Mouse (Mus musculus) erythroblast, adult 5-6 weeks (primary cell): ENCODE results near the gene Asb16. TPM values are rescaled to one million over a fixed set of nuclear protein-coding genes. Genes with fewer than 3 reads are reported as not detected.
"Not testable (repeated sequence)": the region's sequence is repeated elsewhere in the genome, so short reads cannot be mapped to it uniquely, and the experiment has no call there.

Experiments
- ATAC-seq: replicated peaks from 2 replicates; pipeline ENCODE4 v1.8.0; 2016; ENCODE audit warnings: moderate number of reproducible peaks, mild to moderate bottlenecking, moderate TSS enrichment, inconsistent platforms; ENCODE audit not compliant: poor library complexity, low FRiP score, severe bottlenecking
- total RNA-seq, 2 experiments: library from RNA; stranded (forward) in 1 of 2; stranded (reverse) in 1 of 2; fragments of 150-400 nt in 1 of 2; fragments of 200-764, 138-1000 nt in 1 of 2; gene quantifications; 2 replicates each; pipeline versions ENCODE4 v1.2.3 to v1.2.4; 2015 to 2017; ENCODE audit warnings: low replicate concordance in 2 of 2

Asb16 gene
- total RNA-seq, 2 experiments from 2014 or later, result not detected

DNA sequence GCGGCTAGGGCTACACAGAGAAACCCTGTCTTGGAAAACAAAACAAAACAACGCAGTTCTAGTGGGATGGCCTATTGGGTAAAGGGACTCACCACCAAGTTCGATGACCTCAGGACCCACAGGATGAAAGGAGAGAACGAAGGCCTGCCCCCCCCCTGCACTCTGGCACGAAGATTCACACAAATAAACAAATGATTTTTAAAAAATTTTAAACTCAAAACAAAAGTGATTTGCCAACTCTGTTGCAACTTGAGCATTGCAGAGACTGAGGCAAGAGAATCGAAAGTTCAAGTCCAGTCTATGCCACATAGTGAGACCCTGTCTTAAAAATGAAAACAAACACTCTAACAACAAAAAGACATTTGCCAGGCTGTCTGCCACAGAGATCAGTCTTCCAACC is 27.9 kb upstream of the Asb16 start:
- no peak for ATAC-seq

DNA sequence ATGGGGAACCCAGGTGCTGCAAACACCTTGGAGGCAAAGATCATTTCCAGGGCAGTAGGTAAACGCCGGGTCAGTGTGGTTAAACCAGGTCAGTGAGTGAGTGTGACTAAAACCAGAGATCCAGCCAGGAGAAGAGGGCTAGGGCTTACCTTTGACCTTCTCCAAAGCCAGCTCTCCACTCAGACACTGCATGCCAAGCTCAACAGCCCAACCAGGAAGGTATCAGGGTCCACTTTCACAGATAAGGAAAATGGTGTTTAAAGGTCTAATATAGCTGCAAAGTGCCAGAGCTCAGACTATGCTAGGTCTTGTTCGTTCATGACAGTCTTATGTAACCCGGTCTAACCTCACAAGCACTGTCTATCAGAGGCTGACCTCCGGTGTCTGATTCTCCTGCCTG is 27.3 kb upstream of the Asb16 start:
- ATAC-seq, result no peak

DNA sequence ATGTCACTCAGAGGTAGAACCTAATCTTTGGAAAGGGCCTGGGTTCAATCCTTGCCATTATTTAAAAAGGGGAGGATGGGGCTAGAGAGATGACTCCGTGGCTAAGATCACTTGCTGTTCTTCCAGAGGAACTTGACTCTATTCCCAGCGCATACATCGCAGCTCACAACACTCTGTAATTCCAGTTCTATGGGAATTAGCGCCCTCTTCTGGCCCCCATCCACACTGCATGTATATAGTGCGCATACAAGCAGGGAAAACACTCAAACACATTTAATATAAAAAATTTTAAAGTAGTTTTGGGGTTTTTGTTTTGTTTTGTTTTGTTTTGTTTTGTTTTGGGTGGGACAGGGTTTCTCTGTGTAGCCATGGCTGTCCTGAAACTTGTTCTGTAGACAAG is 26.7 kb upstream of the Asb16 start:
- ATAC-seq, result no peak; the same call in 1 of the 2 replicates

DNA sequence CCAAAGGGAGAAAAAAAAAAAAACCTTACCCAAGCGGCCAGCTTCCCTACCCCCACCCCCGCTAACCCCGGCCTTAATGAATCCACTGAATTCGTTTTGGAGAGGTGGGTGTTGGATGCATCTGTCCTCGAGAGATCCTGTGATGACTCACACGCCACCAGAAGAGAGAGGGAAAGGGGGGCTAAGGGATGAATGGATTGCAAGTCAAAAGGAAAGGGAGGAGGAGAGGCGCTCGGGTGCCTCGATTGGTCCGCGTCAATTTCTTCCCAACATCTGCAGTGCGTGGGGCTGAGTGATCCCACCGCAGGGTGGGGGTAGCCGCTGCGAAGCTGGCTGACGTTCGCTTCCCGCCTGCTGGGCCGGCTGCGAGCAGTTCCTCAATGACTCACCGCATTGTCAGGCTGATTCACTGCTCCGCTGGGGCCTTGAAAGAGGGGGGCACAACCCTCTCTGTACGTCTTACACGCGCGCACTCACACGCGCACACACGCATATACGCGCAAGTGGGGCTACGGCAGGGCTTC is 23.6 kb upstream of the Asb16 start:
- ATAC-seq, result no peak

DNA sequence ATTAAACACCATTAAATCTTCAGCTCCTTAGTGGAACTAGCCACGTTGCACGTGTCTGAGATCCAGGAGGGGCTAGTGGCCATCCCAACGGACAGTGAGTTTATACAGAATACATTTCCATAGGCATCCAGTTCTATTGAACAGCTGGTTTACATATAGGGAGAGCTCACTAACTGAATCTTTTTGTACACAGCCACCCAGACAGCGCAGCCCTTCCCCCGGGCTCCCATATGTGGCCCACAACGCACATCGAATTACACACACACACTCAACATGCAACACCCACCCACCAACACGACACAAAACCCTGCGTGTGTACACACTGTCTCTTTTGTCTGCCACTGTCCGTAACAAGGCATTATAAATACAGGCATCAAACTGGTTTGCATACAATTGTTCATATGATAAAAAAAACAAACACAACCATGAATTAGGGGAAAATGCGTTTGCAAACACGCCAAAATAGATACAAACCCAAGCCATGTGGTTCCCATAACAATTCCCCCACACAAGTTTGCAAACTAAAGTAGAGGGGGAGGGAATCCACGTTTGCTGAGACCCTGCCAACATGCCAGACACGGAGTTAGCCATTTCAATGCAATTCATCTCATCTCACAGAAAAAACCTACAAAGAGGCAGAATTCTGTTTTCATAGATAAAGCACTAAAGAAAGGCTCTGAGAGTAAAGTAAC is 22.8 kb upstream of the Asb16 start:
- no peak for ATAC-seq

DNA sequence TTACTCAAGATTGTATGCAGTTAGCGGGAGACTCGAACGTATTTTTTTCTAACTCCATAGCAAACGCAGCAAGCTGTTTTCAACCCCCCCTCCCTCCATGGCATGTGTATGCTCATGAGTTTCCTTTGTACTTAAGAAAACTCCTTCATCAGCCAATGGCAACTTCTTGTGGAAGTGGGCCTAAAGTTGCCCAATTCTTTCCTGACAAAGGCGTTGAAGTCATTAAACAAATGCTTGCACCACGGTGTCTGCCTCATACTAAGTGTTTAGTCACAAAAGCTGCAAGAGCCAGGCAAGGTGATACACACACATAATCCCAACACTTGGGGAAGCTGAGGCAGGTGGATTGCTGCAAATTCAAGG is 22.3 kb upstream of the Asb16 start:
- no peak for ATAC-seq

DNA sequence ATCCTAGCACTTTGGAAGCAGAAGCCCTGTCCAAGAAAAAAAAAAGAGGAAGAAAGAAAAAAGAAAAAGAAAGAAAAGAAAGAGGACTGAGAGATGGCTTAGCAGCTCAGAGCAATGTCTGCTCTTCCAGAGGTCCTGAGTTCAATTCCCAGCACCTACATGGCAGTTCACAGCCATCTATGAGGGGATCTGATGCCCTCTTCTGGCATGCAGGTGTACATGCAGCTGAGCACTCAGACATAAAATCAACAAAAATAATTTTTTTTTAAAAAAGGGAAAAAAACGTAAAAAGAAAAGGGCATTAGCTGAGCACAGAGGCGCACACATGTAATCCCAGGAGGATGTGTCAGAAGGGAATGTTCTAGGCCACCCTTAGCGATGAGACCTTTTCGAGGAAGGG is 21.7 kb upstream of the Asb16 start:
- no peak for ATAC-seq

DNA sequence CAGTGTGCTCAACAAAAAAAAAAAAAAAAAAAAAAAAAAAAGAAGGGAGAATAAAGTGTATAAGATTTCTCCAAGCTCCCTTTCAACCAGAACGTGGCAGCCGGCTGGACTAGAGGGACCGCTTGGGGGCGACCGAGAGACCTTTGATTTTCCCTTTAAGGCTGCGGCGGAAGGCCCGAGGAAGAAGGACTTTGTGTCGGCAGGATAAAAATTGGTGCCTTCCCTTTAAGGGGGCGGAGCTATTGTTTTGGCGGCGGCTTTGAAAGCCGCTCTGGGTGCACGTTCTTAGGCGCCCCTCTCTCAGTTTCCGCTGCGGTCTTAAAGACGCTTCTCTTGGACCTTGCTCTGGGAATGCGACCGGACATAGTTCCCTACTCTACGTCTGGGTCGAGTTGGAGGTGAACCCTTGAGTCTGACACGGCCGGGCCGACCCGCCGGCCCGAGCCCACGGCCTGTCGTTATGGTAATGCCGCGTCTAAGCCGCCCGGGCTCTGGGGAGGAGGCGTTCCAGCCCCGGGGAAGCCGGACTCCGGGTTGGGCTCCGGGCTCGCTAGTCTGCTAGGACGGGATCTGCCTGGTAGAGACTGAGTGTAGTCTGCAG is 19.8 kb upstream of the Asb16 start, which contains the start of gene BC030867:
Gene BC030867 (plus strand): TSS at position 253 of the 601 bp plus-strand sequence.
- ATAC-seq, result peak; percentile 88

DNA sequence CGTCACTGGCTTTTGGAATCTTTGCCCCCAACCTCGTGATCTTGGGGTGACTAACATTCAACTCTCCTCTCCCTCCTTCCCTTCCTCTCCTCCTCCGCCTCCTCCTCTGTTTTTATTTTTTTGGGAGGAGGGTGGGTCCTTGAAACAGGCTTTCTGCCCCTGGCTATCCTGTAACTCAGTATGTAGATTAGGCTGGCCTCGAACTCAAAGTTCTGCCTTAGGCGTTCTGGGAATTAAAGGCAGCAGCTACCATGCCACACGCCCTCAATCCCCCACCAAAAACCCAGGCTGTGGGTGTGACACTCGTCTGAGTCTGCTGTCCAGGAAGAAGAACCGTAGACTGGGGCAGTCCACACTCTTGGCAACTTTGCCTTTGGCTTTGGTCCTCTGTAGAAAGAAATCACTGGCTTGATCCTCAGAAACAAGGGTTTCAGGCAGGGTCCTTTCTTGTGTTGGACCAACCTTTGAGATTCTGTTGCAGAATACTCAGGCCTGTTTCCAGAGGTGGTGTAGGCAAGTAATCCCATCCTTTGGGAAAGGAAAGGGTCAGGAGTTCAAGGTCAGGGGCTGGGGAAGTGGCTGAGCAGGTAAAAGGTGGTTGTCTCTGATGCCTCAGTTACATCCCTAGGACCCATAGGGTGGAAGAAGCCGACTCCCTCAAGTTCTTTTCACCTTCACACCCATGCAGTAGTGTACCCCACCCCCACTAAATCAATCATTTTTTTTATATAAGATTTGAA is 19.0 kb upstream of the Asb16 start:
- peak; percentile 46 for ATAC-seq

DNA sequence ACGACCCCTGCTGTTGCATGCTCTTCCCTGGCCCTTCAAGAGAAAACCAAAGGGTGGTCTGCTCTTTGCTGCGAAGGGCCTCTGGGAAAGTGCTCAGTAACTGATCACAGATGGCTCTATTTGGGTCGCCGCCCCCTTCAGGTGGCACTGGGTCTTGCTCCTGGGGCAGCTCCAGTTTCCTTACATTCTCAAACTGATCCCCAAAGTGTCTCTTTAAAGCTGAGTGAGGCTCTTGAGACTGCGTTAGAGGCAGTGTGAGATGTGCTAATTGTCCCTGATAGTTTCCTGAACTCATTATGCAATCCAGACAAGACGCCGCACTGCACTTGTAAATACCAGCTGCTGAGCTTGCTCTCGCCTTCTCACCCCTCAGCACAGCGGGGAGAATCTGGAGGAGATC is 11.0 kb upstream of the Asb16 start:
- 0 out of 2 replicates have a peak, but pooled peaks have one; percentile 27 for ATAC-seq

DNA sequence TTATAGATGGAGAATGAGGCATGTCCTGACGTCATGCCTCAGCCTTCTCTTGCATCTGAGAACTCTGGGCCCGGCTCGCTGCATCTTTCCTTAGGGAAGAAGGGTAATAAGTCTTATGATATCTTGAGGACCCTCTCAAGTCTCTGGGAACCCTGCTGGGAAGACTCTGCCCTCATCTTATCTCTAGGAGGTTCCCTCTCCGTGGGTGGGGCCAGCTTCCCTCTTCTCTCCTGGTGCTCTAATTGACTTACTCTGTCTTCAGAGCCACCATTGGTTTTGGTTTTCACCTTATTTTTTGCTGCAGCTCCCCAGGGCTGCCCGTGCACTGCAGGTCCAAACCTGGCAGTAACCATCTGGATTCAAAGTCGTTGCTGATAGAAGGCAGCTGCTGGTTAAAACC is 10.4 kb upstream of the Asb16 start:
- no peak for ATAC-seq

DNA sequence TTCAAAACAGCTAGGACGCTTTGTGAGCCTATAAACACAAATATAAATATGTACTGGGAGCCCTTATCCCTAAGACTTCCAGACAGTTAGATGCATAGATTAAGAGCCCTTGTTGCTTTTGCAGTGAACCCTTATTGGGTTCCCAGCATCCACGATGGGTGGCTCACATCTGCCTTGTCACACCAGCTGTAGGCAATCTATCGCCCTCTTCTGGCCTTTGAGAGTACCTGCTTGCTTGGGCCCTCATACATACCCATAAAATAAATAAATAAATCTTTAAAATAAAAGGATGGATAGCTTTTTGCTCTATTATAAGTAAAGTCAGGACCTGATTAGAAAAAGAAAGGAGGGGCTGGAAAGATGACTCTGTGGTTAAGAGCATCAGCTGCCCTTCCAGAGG is 10.0 kb upstream of the Asb16 start:
- ATAC-seq, result no peak

DNA sequence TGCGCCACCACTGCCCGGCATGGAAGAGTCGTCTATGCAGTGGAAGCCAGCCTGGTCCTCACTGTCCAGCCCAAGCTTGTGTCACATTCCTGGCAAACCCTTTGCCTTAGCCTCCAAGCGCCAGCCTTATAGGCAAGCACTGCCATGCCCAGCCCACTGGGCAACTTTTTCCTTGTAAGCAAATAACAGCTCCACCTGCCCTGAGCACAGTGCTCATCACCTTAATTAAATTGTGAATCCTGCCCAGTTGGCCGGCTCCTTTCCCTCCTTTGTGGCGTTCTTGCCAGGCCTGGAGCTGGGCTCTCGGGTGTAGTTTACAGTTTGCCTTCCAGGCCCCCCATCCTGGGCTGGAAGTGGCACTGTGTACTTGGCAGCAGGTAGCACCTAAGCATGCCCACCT is 5.3 kb upstream of the Asb16 start:
- no peak for ATAC-seq

DNA sequence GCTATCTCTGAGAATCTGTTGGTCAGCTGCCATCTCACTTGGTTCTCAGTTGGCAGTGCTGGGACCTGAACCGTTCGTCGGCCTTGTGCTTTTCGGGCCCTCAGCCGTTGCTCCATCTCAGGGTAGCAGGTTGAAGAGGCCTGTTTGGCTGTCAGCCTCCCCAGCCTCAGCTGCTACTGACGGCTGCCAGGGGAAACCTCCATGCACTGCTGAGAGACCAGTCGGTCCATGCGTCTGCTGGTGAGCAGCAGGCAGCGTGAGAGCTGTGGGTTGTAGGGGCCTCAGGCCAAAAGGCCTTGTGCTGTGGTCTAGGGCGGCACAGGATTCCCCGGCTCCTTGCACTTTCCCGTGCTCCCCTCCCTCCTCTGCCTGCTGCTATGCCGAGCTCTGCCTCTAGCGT is 2.7 kb upstream of the Asb16 start:
- no peak for ATAC-seq

DNA sequence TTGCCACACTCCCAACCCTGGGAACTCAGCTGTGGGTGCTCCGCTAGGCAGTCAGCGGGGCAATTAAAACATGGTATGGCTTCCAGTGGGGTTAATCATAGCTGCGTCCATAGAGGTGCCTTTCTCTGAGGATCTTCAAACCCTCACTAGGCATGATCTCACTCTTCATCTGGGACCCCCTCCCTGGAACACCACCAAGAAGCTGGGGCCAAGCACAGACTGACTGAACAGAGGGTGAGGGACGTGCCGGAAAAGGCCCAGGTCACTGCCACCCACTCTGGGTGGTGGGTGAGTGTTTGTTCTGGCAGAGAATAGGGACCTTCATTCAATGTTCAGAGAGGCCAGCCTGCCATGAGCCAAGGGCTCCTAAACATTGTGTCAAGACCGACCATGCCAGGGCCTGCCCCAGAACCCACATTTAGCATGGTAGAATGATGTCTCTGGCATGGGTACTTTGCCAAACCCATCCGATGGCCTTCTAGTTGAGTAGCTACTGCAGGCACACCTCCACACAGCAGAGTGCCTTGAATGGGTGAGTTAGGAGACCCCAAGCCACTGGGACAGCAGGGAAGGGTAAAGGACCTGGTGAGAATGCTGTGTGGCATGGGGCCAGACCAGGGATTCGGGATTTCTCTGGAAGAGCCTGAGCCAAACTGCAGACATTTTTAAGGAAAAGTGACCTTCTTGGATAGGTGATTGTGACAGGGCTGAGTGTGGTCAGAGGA is 1.8 kb upstream of the Asb16 start:
- no peak for ATAC-seq

DNA sequence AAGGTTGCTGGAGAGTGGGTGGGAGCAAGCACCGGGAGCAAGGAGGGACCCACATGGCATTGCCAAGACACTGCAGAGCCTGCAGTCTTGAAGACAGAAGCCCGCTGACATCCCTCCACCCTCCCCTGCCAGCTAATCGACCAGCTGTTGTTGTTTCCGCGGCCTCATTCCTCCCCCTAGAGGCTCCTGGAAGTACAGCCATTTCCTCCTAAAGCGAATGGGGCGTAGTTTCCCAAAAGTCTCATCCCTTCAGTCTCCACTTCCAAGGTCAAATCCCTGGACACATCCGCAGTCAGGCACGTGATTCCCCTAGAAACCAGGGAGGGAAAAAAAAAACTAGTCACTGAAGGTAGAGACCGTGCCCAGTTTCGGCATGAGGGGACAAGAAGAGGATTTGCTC is 1.1 kb upstream of the Asb16 start:
- peak; percentile 66 for ATAC-seq

DNA sequence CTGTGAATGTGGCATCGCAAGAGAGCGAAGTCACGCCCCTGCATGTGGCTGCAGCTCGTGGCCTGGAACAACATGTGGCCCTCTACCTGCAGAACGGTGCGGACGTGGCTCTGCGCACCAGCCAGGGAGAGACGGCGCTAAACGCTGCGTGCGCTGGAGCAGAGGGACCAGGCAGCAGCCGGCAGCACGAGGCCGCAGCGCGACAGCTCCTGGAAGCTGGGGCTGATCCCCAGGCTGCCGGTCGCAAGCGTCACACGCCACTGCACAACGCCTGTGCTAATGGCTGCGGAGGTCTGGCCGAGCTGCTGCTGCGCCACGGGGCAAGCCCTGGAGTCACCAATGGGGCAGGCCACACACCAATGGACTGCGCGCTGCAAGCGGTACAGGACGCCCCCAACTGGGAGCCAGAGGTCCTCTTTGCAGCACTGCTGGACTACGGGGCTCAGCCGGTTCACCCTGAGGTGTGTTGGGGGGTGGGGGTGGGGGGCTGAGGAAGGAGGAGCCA is 7.9 kb downstream of the Asb16 start:
- no peak for ATAC-seq

DNA sequence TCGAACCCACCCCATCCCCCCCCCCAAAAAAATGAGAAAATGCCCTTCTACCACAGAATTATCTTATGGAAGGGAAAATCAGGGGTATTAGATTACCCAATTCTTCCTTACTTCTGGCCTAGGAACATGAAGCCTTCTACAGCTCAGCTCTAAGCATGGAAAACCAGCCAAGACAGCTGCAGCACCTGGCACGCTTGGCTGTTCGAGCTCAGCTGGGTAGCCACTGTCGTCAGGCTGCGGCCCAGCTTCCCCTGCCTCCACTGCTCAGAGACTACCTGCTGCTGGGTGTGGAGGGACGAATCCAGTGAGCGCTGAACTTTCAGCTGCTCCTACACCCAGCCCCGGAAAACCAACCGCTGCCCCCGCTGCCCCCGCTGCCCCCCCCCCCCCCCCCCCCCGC is 9.2 kb downstream of the Asb16 start:
- ATAC-seq, result no peak

DNA sequence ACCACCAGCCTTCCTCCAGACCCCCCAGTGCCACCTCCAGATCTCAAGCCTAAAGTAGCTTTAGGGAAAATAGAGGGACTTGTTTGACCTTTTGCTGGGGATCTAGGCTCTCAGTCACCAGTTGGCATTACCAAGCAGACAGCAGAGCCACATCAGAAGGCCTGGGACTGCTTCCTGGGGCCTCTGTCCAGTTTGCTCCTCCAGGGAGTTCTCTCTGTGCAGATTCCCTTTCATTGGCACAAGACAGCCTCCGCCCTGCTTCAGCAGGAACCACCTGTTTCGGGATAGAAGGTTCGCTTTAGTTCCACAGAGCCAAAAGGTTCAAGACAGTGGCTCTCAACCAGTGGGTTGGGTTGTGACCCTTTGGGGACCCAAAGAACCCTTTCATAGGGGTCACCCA is 11.1 kb downstream of the Asb16 start:
- no peak for ATAC-seq

DNA sequence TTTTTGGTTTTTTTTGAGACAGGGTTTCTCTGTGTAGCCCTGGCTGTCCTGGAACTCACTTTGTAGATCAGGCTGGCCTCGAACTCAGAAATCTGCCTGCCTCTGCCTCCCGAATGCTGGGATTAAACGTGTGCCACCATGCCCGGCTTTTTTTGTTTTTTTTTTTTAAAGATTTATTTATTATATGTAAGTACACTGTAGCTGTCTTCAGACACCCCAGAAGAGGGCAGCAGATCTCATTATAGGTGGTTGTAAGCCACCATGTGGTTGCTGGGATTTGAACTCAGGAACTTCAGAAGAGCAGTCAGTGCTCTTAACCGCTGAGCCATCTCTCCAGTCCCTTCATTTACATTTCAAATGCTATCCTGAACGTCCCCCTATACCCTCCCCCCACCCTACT is 11.7 kb downstream of the Asb16 start:
- ATAC-seq, result not testable (repeated sequence)
